Mouse (Mus musculus) embryonic facial prominence, embryonic 11.5 days (tissue): ENCODE data around the gene Cped1. TPM values are rescaled to one million over a fixed set of nuclear protein-coding genes. Genes with fewer than 3 reads are reported as not detected.

ENCODE experiments used
- ATAC-seq: fragments of 200-750 bp; cut with Nextera tagmentation; replicated peaks from 2 replicates; pipeline ENCODE4 v1.8.0; 2017; ENCODE audit warnings: low read depth; ENCODE audit not compliant: insufficient number of reproducible peaks, low FRiP score, low TSS enrichment
- DNase-seq: peaks from one replicate; pipeline ENCODE4 v3.0.0-alpha.2; 2015; ENCODE audit warnings: low spot score
- H3K27ac ChIP-seq: fragments of 300-500 bp; sonication (generic); replicated peaks from 2 replicates; pipeline ENCODE4 v1.5.1; 2014; ENCODE audit warnings: mild to moderate bottlenecking, low read depth, low read length, control low read depth
- H3K27me3 ChIP-seq: fragments of 300-500 bp; sonication (generic); 2 replicates; pipeline ENCODE4 v1.6.1; 2014; ENCODE audit warnings: mild to moderate bottlenecking, low read length, moderate library complexity, mixed read lengths; ENCODE audit not compliant: control insufficient read depth, insufficient read depth
- H3K36me3 ChIP-seq: fragments of 300-500 bp; sonication (generic); replicated peaks from 2 replicates; pipeline ENCODE4 v1.6.1; 2014; ENCODE audit warnings: low read depth, mild to moderate bottlenecking, low read length, moderate library complexity, mixed read lengths; ENCODE audit not compliant: control insufficient read depth, insufficient read depth
- H3K4me1 ChIP-seq: fragments of 300-500 bp; sonication (generic); 2 replicates; pipeline ENCODE4 v1.6.1; 2014; ENCODE audit warnings: low read length, mixed read lengths; ENCODE audit not compliant: control insufficient read depth, insufficient read depth
- H3K4me2 ChIP-seq: fragments of 300-500 bp; sonication (generic); 2 replicates; pipeline ENCODE4 v1.6.1; 2014; ENCODE audit warnings: low read depth, mild to moderate bottlenecking, control low read depth, low read length, moderate library complexity
- H3K4me3 ChIP-seq: fragments of 300-500 bp; sonication (generic); 2 replicates; pipeline ENCODE4 v1.5.1; 2014; ENCODE audit warnings: low read depth, low read length, control low read depth
- H3K9ac ChIP-seq: fragments of 300-500 bp; sonication (generic); replicated peaks from 2 replicates; pipeline ENCODE4 v1.6.1; 2014; ENCODE audit warnings: mild to moderate bottlenecking, control low read depth, low read length
- H3K9me3 ChIP-seq: fragments of 300-500 bp; sonication (generic); replicated peaks from 2 replicates; pipeline ENCODE4 v1.6.1; 2016; ENCODE audit warnings: mild to moderate bottlenecking, low read length, inconsistent platforms, mixed read lengths; ENCODE audit not compliant: control insufficient read depth
- WGBS: fragments of 180-500 bp; shearing (Covaris S2); extraction: QIAGEN DNeasy Blood & Tissue Kit; methylation state at CpG from one replicate; pipeline ENCODE4 v1.1.7; 2014; 5-methylcytosine and 5-hydroxymethylcytosine counted together
- polyA plus RNA-seq: library from polyadenylated mRNA; unstranded; fragments of >200 nt; fragmentation: Nextera tagmentation; extraction: Ambion mirVana; gene quantifications from 2 replicates; pipeline ENCODE4 v1.2.1, GENCODE M21; 2014

Cped1 gene
- polyA plus RNA-seq, 1 experiment from 2014 or later: 40.2 TPM

- no peak for DNase-seq
- no peaks in the 10 kb centered on the region for H3K4me1 ChIP-seq
- H3K4me3 ChIP-seq: no peak overlapping the region
- ATAC-seq: no peak
- no peaks in the 10 kb centered on the region for H3K9me3 ChIP-seq
- H3K27me3 ChIP-seq: no peaks in the 10 kb centered on the region
- no peak overlapping the region for H3K4me2 ChIP-seq
- no peak overlapping the region for H3K27ac ChIP-seq
- H3K9ac ChIP-seq: no peak overlapping the region
- 86% methylated on average over 7 of the region's 7 CpGs for WGBS
- no peaks in the 10 kb centered on the region for H3K36me3 ChIP-seq
Observed at GRCm38 (mm10) chr6:22078686-22079264, 93.1 kb downstream of the Cped1 start.

DNA sequence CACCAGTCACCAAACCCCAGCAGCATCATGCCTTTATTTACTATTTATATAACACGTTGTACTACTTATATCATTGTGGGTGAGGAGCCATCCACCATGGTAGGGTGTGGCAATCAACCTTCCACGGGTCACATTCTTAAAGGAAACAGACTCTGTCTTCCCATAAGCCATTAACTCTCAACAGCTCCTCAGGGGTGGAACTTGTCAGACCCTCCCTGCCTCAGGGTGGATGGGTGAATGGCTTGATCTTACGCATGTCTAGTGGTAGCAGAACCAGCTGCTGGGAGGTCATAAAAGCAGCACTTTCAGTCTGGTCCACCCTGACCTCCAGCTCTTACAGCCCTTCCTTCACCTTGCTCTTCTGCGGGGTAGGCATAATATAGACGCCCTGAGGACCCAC, 100.3 kb downstream of the Cped1 start:
- no peak overlapping the region for H3K9ac ChIP-seq
- H3K36me3 ChIP-seq: no peaks in the 10 kb centered on the region
- no peak overlapping the region for H3K4me3 ChIP-seq
- H3K9me3 ChIP-seq: no peaks in the 10 kb centered on the region
- no peaks in the 10 kb centered on the region for H3K4me1 ChIP-seq
- no peak overlapping the region for H3K4me2 ChIP-seq
- DNase-seq: no peak
- H3K27ac ChIP-seq: no peak overlapping the region
- H3K27me3 ChIP-seq: no peaks in the 10 kb centered on the region
- ATAC-seq: no peak
- 85% methylated on average over 5 of the region's 5 CpGs for WGBS

GRCm38 (mm10) chr6:22088346-22089064, 102.8 kb downstream of the Cped1 start:
- Histone ChIP-seq H3K27me3 (no peaks in the 10 kb centered on the region), H3K36me3 (no peaks in the 10 kb centered on the region), H3K9ac (no peak overlapping the region), H3K4me1 (no peaks in the 10 kb centered on the region), H3K4me3 (no peak overlapping the region), H3K9me3 (no peaks in the 10 kb centered on the region), H3K4me2 (no peak overlapping the region), H3K27ac (no peak overlapping the region)
- 52% methylated on average over 17 of the region's 17 CpGs for WGBS
- ATAC-seq (no peak), DNase-seq (peak; percentile 85)

GRCm38 (mm10) chr6:22091773-22092172, 106.1 kb downstream of the Cped1 start:
- DNase-seq (no peak), ATAC-seq (no peak)
- H3K4me3 ChIP-seq: no peak overlapping the region
- H3K9me3 ChIP-seq: no peaks in the 10 kb centered on the region
- no peaks in the 10 kb centered on the region for H3K4me1 ChIP-seq
- H3K27me3 ChIP-seq: no peaks in the 10 kb centered on the region
- no peaks in the 10 kb centered on the region for H3K36me3 ChIP-seq
- 78% methylated on average over 5 of the region's 5 CpGs for WGBS
- no peak overlapping the region for H3K27ac ChIP-seq
- H3K9ac ChIP-seq: no peak overlapping the region
- no peak overlapping the region for H3K4me2 ChIP-seq

DNA sequence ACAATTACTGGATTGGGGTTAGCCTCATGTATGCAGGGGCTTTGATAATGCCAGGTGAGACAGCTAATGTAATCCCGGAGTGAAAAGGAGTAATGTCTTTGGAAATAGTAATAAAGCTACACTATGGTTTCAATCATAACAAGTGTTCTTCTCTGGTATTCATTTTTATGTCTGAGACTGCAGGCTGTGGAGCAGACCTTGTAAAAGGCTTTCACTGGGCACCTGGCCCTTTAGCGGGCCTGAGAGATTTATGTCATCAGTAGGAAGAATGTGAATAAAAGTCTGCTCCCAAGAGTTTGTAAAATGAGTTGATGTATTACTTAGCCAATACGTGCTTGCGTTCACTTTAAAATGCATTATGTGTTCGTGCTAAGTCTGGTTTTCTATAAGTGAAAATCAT, 108.1 kb downstream of the Cped1 start:
- Histone ChIP-seq H3K27ac (no peak overlapping the region), H3K4me1 (no peaks in the 10 kb centered on the region), H3K9ac (no peak overlapping the region), H3K4me2 (no peak overlapping the region), H3K4me3 (no peak overlapping the region), H3K9me3 (no peaks in the 10 kb centered on the region), H3K36me3 (no peaks in the 10 kb centered on the region), H3K27me3 (no peaks in the 10 kb centered on the region)
- ATAC-seq (no peak), DNase-seq (no peak)
- WGBS: 92% methylated on average over 5 of the region's 5 CpGs

DNA sequence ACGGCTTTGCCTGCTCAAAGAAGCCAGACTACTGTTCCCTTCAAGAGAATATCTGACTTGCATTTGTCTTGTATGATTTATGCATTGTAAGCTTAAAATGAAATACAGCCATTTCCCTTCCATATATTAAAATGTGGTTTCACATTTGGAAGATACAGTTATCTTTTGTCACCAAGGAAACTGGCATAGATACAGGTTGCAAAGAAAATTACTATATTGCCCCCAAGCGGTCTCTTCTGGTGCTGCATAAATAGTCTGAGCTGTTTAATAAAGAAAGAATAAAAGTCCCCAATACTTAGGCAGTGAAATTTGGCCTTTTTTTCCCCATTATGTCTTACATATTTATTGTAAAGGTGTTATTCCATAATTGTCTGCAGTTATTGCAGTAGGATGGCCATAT, 112.0 kb downstream of the Cped1 start:
- H3K27me3 ChIP-seq: no peaks in the 10 kb centered on the region
- ATAC-seq (no peak), DNase-seq (peak; percentile 65)
- H3K27ac ChIP-seq: no peak overlapping the region
- 53% methylated on average over 2 of the region's 2 CpGs for WGBS
- no peak overlapping the region for H3K4me3 ChIP-seq
- no peak overlapping the region for H3K9ac ChIP-seq
- no peaks in the 10 kb centered on the region for H3K36me3 ChIP-seq
- no peaks in the 10 kb centered on the region for H3K4me1 ChIP-seq
- H3K4me2 ChIP-seq: no peak overlapping the region
- H3K9me3 ChIP-seq: no peaks in the 10 kb centered on the region

DNA sequence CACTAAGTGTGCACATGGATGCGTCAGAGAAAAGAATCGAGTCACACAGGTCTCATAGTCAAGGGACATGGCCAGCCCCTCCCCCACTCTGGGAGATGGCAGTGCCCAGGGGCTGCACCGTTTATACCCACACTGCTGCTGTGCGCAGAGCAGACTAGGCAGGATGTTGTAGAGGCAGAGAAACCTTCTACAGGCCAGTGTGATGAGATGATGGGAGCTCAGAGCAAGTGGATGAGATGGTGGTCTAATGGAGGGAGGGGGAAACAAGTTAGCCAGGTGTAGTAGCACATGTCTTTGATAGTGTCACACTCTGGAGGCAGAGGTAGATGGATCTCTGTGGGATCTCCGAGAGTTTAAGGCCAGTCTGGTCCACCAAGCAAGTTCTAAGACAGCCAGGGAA, 114.1 kb downstream of the Cped1 start:
- Histone ChIP-seq H3K4me2 (no peak overlapping the region), H3K27me3 (no peaks in the 10 kb centered on the region), H3K4me3 (no peak overlapping the region), H3K27ac (no peak overlapping the region), H3K36me3 (no peaks in the 10 kb centered on the region), H3K9me3 (no peaks in the 10 kb centered on the region), H3K9ac (no peak overlapping the region), H3K4me1 (no peaks in the 10 kb centered on the region)
- 85% methylated on average over 5 of the region's 5 CpGs for WGBS
- ATAC-seq (no peak), DNase-seq (no peak)

GRCm38 (mm10) chr6:22101939-22102338, 116.2 kb downstream of the Cped1 start:
- Histone ChIP-seq H3K27me3 (no peaks in the 10 kb centered on the region), H3K27ac (no peak overlapping the region), H3K4me1 (no peaks in the 10 kb centered on the region), H3K9me3 (no peaks in the 10 kb centered on the region), H3K4me3 (no peak overlapping the region), H3K4me2 (no peak overlapping the region), H3K36me3 (no peaks in the 10 kb centered on the region), H3K9ac (no peak overlapping the region)
- no peak for DNase-seq
- ATAC-seq: no peak
- WGBS: 69% methylated on average over 3 of the region's 3 CpGs
